Mouse (Mus musculus) liver, embryonic 15.5 days (tissue): ENCODE measurements around the gene Agap3. TPM values are rescaled to one million over a fixed set of nuclear protein-coding genes. Genes with fewer than 3 reads are reported as not detected.
A peak's percentile ranks its signal among the peaks of the same experiment; 100 is the strongest.

Source experiments
- ATAC-seq: fragments of 200-750 bp; cut with Nextera tagmentation; 2 replicates; pipeline ENCODE4 v1.8.0; 2017; ENCODE audit warnings: moderate number of reproducible peaks, mild to moderate bottlenecking, moderate library complexity; ENCODE audit not compliant: insufficient read depth
- H3K27ac ChIP-seq: fragments of 300-500 bp; sonication (generic); replicated peaks from 2 replicates; pipeline ENCODE4 v1.5.1; 2015; ENCODE audit warnings: mild to moderate bottlenecking, inconsistent platforms
- H3K27me3 ChIP-seq: fragments of 300-500 bp; sonication (generic); 2 replicates; pipeline ENCODE4 v1.6.1; 2015; ENCODE audit warnings: mild to moderate bottlenecking, inconsistent platforms
- H3K36me3 ChIP-seq: fragments of 300-500 bp; sonication (generic); replicated peaks from 2 replicates; pipeline ENCODE4 v1.6.1; 2015; ENCODE audit warnings: moderate library complexity, mild to moderate bottlenecking, inconsistent platforms
- H3K4me1 ChIP-seq: fragments of 300-500 bp; sonication (generic); replicated peaks from 2 replicates; pipeline ENCODE4 v1.6.1; 2015; ENCODE audit warnings: inconsistent platforms
- H3K4me2 ChIP-seq: fragments of 300-500 bp; sonication (generic); 2 replicates; pipeline ENCODE4 v1.6.1; 2015; ENCODE audit warnings: moderate library complexity, mild to moderate bottlenecking, inconsistent platforms
- H3K4me3 ChIP-seq: fragments of 300-500 bp; sonication (generic); replicated peaks from 2 replicates; pipeline ENCODE4 v1.5.1; 2015; ENCODE audit warnings: mild to moderate bottlenecking, inconsistent platforms
- H3K9ac ChIP-seq: fragments of 300-500 bp; sonication (generic); 2 replicates; pipeline ENCODE4 v1.6.1; 2015; ENCODE audit warnings: moderate library complexity, mild to moderate bottlenecking, inconsistent platforms
- H3K9me3 ChIP-seq: fragments of 300-500 bp; sonication (generic); replicated peaks from 2 replicates; pipeline ENCODE4 v1.6.1; 2016; ENCODE audit warnings: inconsistent platforms
- WGBS: fragments of 180-500 bp; shearing (Covaris S2); methylation state at CpG from one replicate; pipeline ENCODE4 v1.1.7; 2015; ENCODE audit warnings: mixed read lengths; ENCODE audit not compliant: insufficient replicate concordance; 5-methylcytosine and 5-hydroxymethylcytosine counted together
- polyA plus RNA-seq: library from polyadenylated mRNA; unstranded; fragments of >200 nt; fragmentation: Nextera tagmentation; extraction: Ambion mirVana; gene quantifications from 2 replicates; pipeline ENCODE4 v1.2.1, GENCODE M21; 2015

Agap3 gene
- polyA plus RNA-seq, 1 experiment from 2014 or later, result 11.3 TPM

DNA sequence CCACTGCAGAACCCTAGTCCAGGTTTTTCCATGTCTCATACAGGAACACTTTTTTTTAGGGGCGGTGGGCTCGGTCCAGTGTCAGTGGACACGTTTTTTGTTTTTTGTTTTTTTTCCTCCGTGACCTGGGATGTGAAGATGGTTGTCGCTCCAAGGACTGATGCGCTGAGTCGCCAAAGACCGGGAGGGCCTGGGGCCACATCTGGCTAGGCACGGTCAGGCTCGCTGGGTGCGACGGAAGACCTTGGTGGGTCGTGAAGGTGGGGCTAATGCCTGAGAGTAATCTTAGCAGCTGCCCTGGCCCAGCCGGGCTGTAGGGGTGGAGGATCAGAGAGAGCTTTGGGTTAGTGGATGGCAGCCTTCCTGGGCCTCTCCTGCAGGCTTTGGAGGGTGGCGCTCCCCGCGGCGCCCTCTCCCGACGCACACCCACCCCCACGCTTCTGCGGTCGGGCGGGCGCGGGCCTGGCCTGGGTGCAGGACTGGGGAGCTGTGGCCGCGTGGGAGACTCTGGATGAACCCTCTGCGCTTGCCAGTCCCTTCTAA lies 785 bp downstream of the Agap3 start:
- Histone ChIP-seq H3K9me3 (no peaks in the 10 kb centered on the region), H3K4me1 (peaks cover 62% of the 10 kb centered on the region), H3K4me3 (peak overlapping the region; percentile 83), H3K27me3 (no peaks in the 10 kb centered on the region), H3K4me2 (peak overlapping the region; percentile 100), H3K36me3 (0 out of 2 replicates have a peak, but pooled peaks cover 14% of the 10 kb centered on the region), H3K9ac (peak overlapping the region; percentile 90), H3K27ac (peak overlapping the region; percentile 96)
- peak; percentile 6; the same call in 1 of the 2 replicates for ATAC-seq
- 1% methylated on average over 29 of the region's 29 CpGs for WGBS

DNA sequence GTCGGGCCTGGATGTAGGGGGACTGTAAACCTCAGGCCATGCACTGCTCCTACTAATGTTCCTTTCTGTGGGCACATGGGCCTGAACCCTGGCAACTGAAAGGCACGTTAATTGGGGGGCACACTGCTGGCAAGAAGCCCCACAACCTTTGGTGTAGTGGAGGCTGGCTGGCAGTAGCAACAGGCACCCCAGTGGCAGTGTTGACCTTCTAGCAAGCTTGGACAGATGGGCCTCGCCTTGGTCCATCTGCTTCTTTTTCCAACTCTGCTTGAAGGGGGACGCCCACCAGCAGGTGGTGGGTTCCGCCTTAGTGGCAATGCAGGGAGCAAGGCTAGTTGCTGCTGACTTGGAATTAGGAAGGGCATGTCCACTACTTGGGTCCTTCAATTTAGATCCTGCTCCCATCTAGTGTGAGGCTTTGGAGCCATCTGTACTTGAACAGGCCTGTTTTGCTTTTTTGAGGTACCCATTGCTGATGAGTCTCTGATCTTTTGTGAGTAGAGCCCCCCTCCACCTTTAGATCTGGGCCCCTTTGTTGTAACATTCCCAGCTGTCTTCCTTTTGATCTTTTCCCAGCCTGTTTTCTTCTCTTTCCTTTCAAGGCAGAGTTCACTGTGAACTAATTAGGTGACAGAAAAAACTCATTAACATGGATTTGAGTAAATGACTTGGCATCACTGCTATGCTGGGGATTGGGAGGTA lies 1.5 kb downstream of the Agap3 start:
- WGBS, result 31% methylated on average over 5 of the region's 5 CpGs
- H3K9me3 ChIP-seq, result no peaks in the 10 kb centered on the region
- no peak for ATAC-seq

DNA sequence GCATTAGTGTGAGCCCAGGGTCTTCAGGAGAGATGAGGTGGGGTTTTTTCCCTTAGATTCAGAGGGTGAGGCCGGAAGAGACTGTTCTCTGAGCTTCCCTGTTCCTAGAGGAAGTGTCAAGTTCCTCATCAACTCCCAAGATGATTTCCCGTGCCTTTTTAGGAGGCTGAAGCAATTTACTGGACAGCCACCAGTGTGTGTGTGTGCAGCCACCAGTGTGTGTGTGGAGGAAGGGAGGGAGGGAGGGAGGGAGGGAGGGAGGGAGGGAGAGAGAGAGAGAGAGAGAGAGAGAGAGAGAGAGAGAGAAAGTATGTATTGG lies 2.0 kb downstream of the Agap3 start:
- no peaks in the 10 kb centered on the region for H3K27me3 ChIP-seq
- peaks cover 57% of the 10 kb centered on the region for H3K4me1 ChIP-seq
- H3K9ac ChIP-seq, result no peak overlapping the region
- no peak for ATAC-seq
- H3K27ac ChIP-seq, result no peak overlapping the region
- 31% methylated on average over 2 of the region's 2 CpGs for WGBS
- no peaks in the 10 kb centered on the region for H3K9me3 ChIP-seq
- H3K4me2 ChIP-seq, result peak overlapping the region; percentile 100
- H3K4me3 ChIP-seq, result no peak overlapping the region
- H3K36me3 ChIP-seq, result peaks cover 25% of the 10 kb centered on the region; the same call in 1 of the 2 replicates

More for the DNA sequence above, 1.5 kb downstream of the Agap3 start:
- peak overlapping the region; percentile 100 for H3K4me2 ChIP-seq
- peaks cover 21% of the 10 kb centered on the region; the same call in 1 of the 2 replicates for H3K36me3 ChIP-seq
- H3K27me3 ChIP-seq, result no peaks in the 10 kb centered on the region
- H3K4me3 ChIP-seq, result peak overlapping the region; percentile 83
- H3K27ac ChIP-seq, result peak overlapping the region; percentile 96; the same call in 1 of the 2 replicates
- H3K9ac ChIP-seq, result peak overlapping the region; percentile 90
- H3K4me1 ChIP-seq, result peaks cover 57% of the 10 kb centered on the region

GRCm38 (mm10) chr5:24455076-24455475 lies 3.1 kb downstream of the Agap3 start:
- Histone ChIP-seq H3K4me2 (no peak overlapping the region), H3K36me3 (peaks cover 25% of the 10 kb centered on the region; the same call in 1 of the 2 replicates), H3K4me1 (peaks cover 63% of the 10 kb centered on the region), H3K9me3 (no peaks in the 10 kb centered on the region), H3K27me3 (no peaks in the 10 kb centered on the region), H3K9ac (no peak overlapping the region), H3K4me3 (no peak overlapping the region), H3K27ac (no peak overlapping the region)
- ATAC-seq, result no peak
- 81% methylated on average over 3 of the region's 3 CpGs for WGBS

DNA sequence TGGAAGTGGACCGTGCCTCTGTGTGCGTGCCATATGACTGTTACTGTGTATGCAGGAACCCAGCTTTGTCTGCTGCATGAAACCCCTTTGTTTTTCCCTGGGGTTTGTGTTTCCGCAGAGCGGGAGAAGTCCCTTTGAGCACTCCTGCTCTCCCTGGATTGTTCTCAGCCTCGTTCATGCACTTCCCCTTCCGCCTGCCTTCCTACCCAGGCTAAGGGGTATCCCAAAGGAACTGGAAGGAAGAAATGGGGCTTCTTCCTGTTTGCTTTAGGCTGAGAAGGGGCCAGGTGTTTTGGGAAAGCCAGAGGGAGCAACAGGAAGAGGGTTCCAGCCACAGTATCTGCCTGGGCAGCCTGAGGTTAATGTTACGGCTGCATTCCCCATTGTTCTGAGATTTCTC lies 3.6 kb downstream of the Agap3 start:
- Histone ChIP-seq H3K9me3 (no peaks in the 10 kb centered on the region), H3K4me3 (no peak overlapping the region), H3K36me3 (peaks cover 25% of the 10 kb centered on the region; the same call in 1 of the 2 replicates), H3K4me2 (no peak overlapping the region), H3K27me3 (no peaks in the 10 kb centered on the region), H3K4me1 (peaks cover 63% of the 10 kb centered on the region), H3K27ac (no peak overlapping the region), H3K9ac (no peak overlapping the region)
- WGBS, result 80% methylated on average over 7 of the region's 7 CpGs
- ATAC-seq, result no peak

DNA sequence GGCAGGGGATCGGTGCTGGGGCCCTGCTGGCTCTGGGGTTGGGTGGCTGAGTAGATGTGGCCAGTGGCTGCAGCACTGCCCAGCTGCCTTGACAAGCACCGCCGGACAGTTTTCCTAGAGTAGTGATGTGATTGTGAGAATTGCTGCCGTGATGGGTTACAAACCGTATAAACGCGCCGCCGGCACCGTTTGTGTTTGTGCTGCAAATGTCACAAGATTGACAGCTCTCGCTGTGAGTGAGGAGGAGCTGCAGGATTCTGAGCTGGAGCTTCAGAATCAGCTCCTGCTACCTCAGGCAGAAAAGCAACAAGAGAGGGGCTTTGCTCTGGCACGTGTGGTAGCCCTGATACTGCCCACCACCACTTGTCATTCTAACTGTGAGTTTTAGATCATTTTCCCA lies 14.8 kb downstream of the Agap3 start:
- H3K9ac ChIP-seq, result no peak overlapping the region
- H3K9me3 ChIP-seq, result no peaks in the 10 kb centered on the region
- H3K36me3 ChIP-seq, result no peaks in the 10 kb centered on the region
- no peak for ATAC-seq
- H3K27me3 ChIP-seq, result 0 out of 2 replicates have a peak, but pooled peaks cover 3% of the 10 kb centered on the region
- peaks cover 12% of the 10 kb centered on the region for H3K4me1 ChIP-seq
- H3K27ac ChIP-seq, result no peak overlapping the region
- no peak overlapping the region for H3K4me2 ChIP-seq
- WGBS, result 77% methylated on average over 12 of the region's 12 CpGs
- H3K4me3 ChIP-seq, result no peak overlapping the region

- Histone ChIP-seq H3K4me1 (peaks cover 33% of the 10 kb centered on the region), H3K36me3 (no peaks in the 10 kb centered on the region), H3K4me3 (no peak overlapping the region), H3K4me2 (no peak overlapping the region), H3K27me3 (peaks cover 37% of the 10 kb centered on the region), H3K9ac (no peak overlapping the region), H3K27ac (no peak overlapping the region), H3K9me3 (no peaks in the 10 kb centered on the region)
- 11% methylated on average over 5 of the region's 5 CpGs for WGBS
- ATAC-seq, result peak; percentile 49; the same call in 1 of the 2 replicates
These were observed 18.6 kb downstream of the Agap3 start for GRCm38 (mm10) chr5:24470600-24470999.

DNA sequence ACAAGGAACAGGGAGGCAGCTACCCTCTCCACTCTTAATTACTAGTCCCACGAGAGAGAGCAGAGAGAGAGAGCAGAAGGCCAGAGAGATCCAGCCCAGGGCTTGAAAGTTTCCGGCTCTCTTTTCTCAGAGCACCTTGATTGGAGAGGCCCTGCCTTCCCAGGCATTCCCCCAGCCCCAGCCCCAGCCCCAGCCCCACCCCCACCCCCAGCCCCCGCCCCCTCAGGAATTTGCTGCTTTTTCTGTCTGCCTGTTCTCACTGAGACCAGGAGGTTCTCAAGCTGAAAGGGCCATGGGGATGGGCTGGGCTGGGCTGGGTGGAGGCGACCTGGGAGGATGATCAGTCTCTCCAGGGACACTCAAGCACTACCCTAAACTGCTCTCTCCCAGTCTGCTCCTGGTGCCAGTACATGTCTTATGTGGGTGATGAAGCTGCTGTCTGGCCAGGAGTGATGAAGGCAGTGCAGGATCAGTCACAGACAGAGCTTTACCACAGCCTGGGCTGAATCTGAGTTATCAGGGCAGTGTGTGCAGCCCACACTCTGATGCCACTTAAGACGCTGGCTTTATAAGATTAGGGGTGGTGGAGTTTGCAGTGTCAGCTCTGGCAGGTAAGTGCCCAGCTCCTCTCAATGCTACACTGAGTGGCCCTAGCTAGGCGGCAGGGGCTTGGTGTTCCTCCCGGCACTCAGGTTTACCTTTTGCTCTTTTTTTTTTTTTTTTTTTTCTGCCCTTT lies 21.1 kb downstream of the Agap3 start:
- 51% methylated on average over 7 of the region's 7 CpGs for WGBS
- Histone ChIP-seq H3K9me3 (no peaks in the 10 kb centered on the region), H3K9ac (no peak overlapping the region), H3K4me2 (no peak overlapping the region), H3K27me3 (peaks cover 41% of the 10 kb centered on the region), H3K4me1 (peaks cover 24% of the 10 kb centered on the region), H3K27ac (no peak overlapping the region), H3K36me3 (peaks cover 16% of the 10 kb centered on the region), H3K4me3 (no peak overlapping the region)
- ATAC-seq, result no peak

DNA sequence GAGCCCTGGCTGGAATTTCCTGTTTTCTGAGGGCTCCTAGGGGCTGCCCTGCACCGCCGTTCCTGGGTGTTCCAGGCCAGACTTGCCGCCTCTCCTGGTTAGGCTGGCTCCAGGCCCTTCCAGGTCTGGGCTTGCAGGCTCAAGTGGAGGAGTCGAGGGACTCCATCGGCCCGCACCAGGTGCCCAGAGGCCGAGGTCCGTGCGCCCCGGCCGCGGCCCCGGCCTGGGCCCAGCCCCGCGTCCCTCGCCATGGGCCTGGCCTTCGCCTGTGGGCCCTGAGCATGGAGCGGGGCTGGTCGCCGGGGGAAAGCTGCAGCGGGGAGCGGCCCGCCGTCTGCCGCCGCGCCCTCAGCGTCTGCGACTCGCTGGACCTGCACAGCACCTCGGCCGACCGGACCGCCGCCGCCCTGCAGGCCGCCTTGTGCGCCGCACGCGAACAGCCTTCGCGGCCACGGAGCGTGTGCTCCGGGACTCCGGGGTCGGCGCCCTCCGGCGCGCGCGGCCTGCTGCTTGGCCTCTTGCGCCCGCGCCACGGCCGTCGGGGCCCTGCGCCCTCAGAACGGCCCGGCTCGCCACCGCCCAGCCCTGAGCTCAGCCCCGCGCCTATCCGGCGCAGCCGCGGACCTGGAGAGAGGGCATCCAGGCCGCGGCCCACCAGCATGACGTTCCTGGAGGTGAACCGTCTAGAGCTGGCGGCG lies 22.2 kb downstream of the Agap3 start:
- Histone ChIP-seq H3K27ac (no peak overlapping the region), H3K27me3 (peaks cover 41% of the 10 kb centered on the region), H3K4me3 (peak overlapping the region; percentile 43), H3K4me1 (peaks cover 24% of the 10 kb centered on the region), H3K4me2 (peak overlapping the region; percentile 62), H3K9me3 (no peaks in the 10 kb centered on the region), H3K9ac (no peak overlapping the region), H3K36me3 (peaks cover 27% of the 10 kb centered on the region)
- 5% methylated on average over 77 of the region's 77 CpGs for WGBS
- no peak for ATAC-seq

DNA sequence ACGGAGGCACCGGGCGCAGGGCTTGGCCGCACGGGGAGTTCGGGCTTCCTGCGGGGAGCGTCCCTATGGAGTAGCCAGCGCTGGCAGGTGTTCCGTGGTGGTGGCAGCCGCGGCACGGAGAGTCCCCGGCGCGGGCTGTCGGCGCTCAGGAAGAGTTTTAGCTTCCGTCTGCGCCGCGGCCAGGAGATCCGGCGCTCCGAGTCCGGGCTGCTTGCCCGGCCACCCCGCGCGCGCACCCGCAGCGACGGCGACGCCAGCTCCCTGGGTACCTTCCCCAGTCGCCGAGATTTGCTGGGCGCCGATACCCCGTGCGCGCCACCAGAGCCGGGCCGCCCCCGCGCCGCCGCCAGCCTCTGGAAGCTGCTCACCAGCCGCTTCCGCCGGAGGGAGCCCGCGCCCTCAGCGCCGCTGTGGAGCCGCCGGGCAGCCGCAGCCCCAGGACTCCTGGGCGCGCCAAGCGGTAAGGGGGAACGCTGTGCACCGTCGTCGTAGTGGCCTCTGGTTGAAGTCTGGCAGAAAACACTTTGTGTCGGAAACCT lies 22.8 kb downstream of the Agap3 start:
- no peak overlapping the region for H3K9ac ChIP-seq
- H3K4me1 ChIP-seq, result peaks cover 24% of the 10 kb centered on the region
- no peak for ATAC-seq
- H3K27ac ChIP-seq, result no peak overlapping the region
- peaks cover 41% of the 10 kb centered on the region for H3K27me3 ChIP-seq
- peak overlapping the region; percentile 43 for H3K4me3 ChIP-seq
- H3K36me3 ChIP-seq, result peaks cover 33% of the 10 kb centered on the region
- H3K4me2 ChIP-seq, result peak overlapping the region; percentile 62
- no peaks in the 10 kb centered on the region for H3K9me3 ChIP-seq
- WGBS, result 5% methylated on average over 67 of the region's 67 CpGs
